In genomic region chr7:100990636-100991311, GRCm38 (mm10) we compare ENCODE assay signal across 10 mouse cellular contexts. TPM values are rescaled to one million over a fixed set of nuclear protein-coding genes. Genes with fewer than 3 reads are reported as not detected.
A peak's percentile ranks its signal among the peaks of the same experiment; 100 is the strongest.
DNase-seq lines count a peak whose midpoint lies in the region; ATAC-seq lines count a peak whose summit lies in the region.
"Had no signal": no experiment of that assay in that cellular context is flagged by ENCODE, and none has a peak within 500 bp of the region (broad histone marks: within the 10 kb centered on the region; RNA-seq: fewer than 3 reads in every experiment).

No protein-coding gene starts in this region.

- no peak overlapping the region for H3K4me2 ChIP-seq in kidney, embryonic 15.5 days
- no peak overlapping the region for H3K4me2 ChIP-seq in stomach, embryonic 16.5 days (ENCODE audit: low read depth, low read length)

- 53% methylated on average over 9 of the region's 9 CpGs for WGBS in kidney, embryonic 15.5 days
- 68% methylated on average over 9 of the region's 9 CpGs for WGBS in stomach, embryonic 16.5 days

- intact Hi-C loops in left cerebral cortex, postnatal 4 days (cut with DNase I), result loop anchor here (5.0 kb wide), 1 partner anchor 62 kb away; no protein-coding TSS in a partner anchor

- no peak overlapping the region for H3K9ac ChIP-seq in kidney, embryonic 15.5 days
- H3K9ac ChIP-seq in stomach, embryonic 16.5 days (ENCODE audit: low read length), result no peak overlapping the region

- no peaks in the 10 kb centered on the region for H3K36me3 ChIP-seq in megakaryocyte, embryonic 14.5 days (replicated peaks; ENCODE audit: low read length)
- no peaks in the 10 kb centered on the region for H3K36me3 ChIP-seq in kidney, embryonic 15.5 days
- no peaks in the 10 kb centered on the region for H3K36me3 ChIP-seq in stomach, embryonic 16.5 days (ENCODE audit: control insufficient read depth, insufficient read depth, low read length)

- no peaks in the 10 kb centered on the region for H3K9me3 ChIP-seq in megakaryocyte, embryonic 14.5 days
- H3K9me3 ChIP-seq in kidney, embryonic 15.5 days (replicated peaks), result no peaks in the 10 kb centered on the region
- no peaks in the 10 kb centered on the region for H3K9me3 ChIP-seq in stomach, embryonic 16.5 days (replicated peaks; ENCODE audit: control insufficient read depth, low read length)

- H3K4me1 ChIP-seq in megakaryocyte, embryonic 14.5 days, result peaks cover 41% of the 10 kb centered on the region
- peaks cover 21% of the 10 kb centered on the region for H3K4me1 ChIP-seq in kidney, embryonic 15.5 days
- H3K4me1 ChIP-seq in stomach, embryonic 16.5 days (ENCODE audit: control insufficient read depth, insufficient read depth, low read length), result 0 out of 2 replicates have a peak, but pooled peaks cover 6% of the 10 kb centered on the region

- ATAC-seq in megakaryocyte, adult 5-6 weeks (ENCODE audit: poor library complexity, severe bottlenecking), result no peak
- peak; percentile 50; the same call in 1 of the 2 replicates for ATAC-seq in kidney, embryonic 15.5 days (replicated peaks; ENCODE audit: low FRiP score)
- no peak for ATAC-seq in stomach, embryonic 16.5 days (ENCODE audit: insufficient read depth, low FRiP score)
- ATAC-seq in cerebellum, adult (ENCODE audit: insufficient number of reproducible peaks, low FRiP score, low TSS enrichment), result no peak

- peak; percentile 71 for DNase-seq in gastrocnemius, postnatal 25 days
- no peak for DNase-seq in right cerebral cortex, adult 18-20 months
- no peak for DNase-seq in left cerebral cortex, postnatal 4 days
- DNase-seq: layer of hippocampus, postnatal 36 days had no signal

- peak overlapping the region; percentile 57 for H3K27ac ChIP-seq in kidney, embryonic 15.5 days
- peak overlapping the region; percentile 33; the same call in 1 of the 2 replicates for H3K27ac ChIP-seq in stomach, embryonic 16.5 days (ENCODE audit: low read length)

- peak overlapping the region; percentile 62 for H3K4me3 ChIP-seq in megakaryocyte, embryonic 14.5 days (replicated peaks)
- H3K4me3 ChIP-seq in kidney, embryonic 15.5 days (replicated peaks), result no peak overlapping the region
- no peak overlapping the region for H3K4me3 ChIP-seq in stomach, embryonic 16.5 days (replicated peaks; ENCODE audit: low read length)

- peaks cover 72% of the 10 kb centered on the region for H3K27me3 ChIP-seq in megakaryocyte, embryonic 14.5 days (replicated peaks)
- H3K27me3 ChIP-seq in kidney, embryonic 15.5 days, result 0 out of 2 replicates have a peak, but pooled peaks cover 3% of the 10 kb centered on the region
- no peaks in the 10 kb centered on the region for H3K27me3 ChIP-seq in stomach, embryonic 16.5 days (ENCODE audit: control insufficient read depth, insufficient read depth, low read length)

RNA-seq across cellular contexts. Expression of gene P2ry6, which starts 16.3 kb away (rescaled TPM):
- polyA plus RNA-seq in megakaryocyte, embryonic 14.5 days (2012; ENCODE audit: insufficient read depth, low replicate concordance), result 7.0 and 20.0 TPM in 2 replicates
- total RNA-seq in megakaryocyte, adult 5-6 weeks (2015), result 32.8 and 34.2 TPM in 2 replicates
- 12.0 and 12.9 TPM in 2 replicates for total RNA-seq in megakaryocyte, adult 5-6 weeks (2017)
- total RNA-seq in gastrocnemius, postnatal 25 days (2021), result 1 to 10 TPM; 1.4 to 1.9 TPM
- polyA plus RNA-seq in kidney, embryonic 15.5 days (2015; fragmentation: Nextera tagmentation; extraction: Ambion mirVana), result 5.2 TPM in 2 replicates
- polyA plus RNA-seq in stomach, embryonic 16.5 days (2015; fragmentation: Nextera tagmentation; extraction: Ambion mirVana), result 7.9 and 8.6 TPM in 2 replicates
- total RNA-seq in left cerebral cortex, postnatal 4 days (2021), result 1 to 10 TPM; 2.0 to 2.5 TPM

RNA-seq across cellular contexts. Expression of gene P2ry2, which starts 21.9 kb away (rescaled TPM):
- 2.4 TPM in 1 of 2 replicates, not detected in the other for polyA plus RNA-seq in megakaryocyte, embryonic 14.5 days (2012; ENCODE audit: insufficient read depth, low replicate concordance)
- 1.6 and 2.1 TPM in 2 replicates for total RNA-seq in megakaryocyte, adult 5-6 weeks (2015)
- total RNA-seq in megakaryocyte, adult 5-6 weeks (2017), result 3.6 and 3.7 TPM in 2 replicates
- 10 to 100 TPM; 34.3 to 43.7 TPM for total RNA-seq in gastrocnemius, postnatal 25 days (2021)
- 1.1 and 1.5 TPM in 2 replicates for polyA plus RNA-seq in kidney, embryonic 15.5 days (2015; fragmentation: Nextera tagmentation; extraction: Ambion mirVana)
- 8.5 and 12.0 TPM in 2 replicates for polyA plus RNA-seq in stomach, embryonic 16.5 days (2015; fragmentation: Nextera tagmentation; extraction: Ambion mirVana)
- total RNA-seq in left cerebral cortex, postnatal 4 days (2021), result 1 to 10 TPM; 1.2 to 1.3 TPM
- polyA plus RNA-seq: neural tube, embryonic 14.5 days had no signal

RNA-seq across cellular contexts. Expression of gene Arhgef17, which starts 58.9 kb away (rescaled TPM):
- polyA plus RNA-seq in megakaryocyte, embryonic 14.5 days (2012; ENCODE audit: insufficient read depth, low replicate concordance), result 1.3 TPM in 2 replicates
- 0.09 and 0.21 TPM in 2 replicates for total RNA-seq in megakaryocyte, adult 5-6 weeks (2015)
- 0.12 TPM in 1 of 2 replicates, not detected in the other for total RNA-seq in megakaryocyte, adult 5-6 weeks (2017)
- 10 to 100 TPM; 16.4 to 20.8 TPM for total RNA-seq in gastrocnemius, postnatal 25 days (2021)
- 9.1 and 12.2 TPM in 2 replicates for polyA plus RNA-seq in kidney, embryonic 15.5 days (2015; fragmentation: Nextera tagmentation; extraction: Ambion mirVana)
- polyA plus RNA-seq in stomach, embryonic 16.5 days (2015; fragmentation: Nextera tagmentation; extraction: Ambion mirVana), result 7.3 and 7.4 TPM in 2 replicates
- total RNA-seq in left cerebral cortex, postnatal 4 days (2021), result 10 to 100 TPM; 44.2 to 45.3 TPM

Comparison
In these comparisons a context has a peak if more than half of its experiments do, and no peak if none do; other contexts are left out.
1. RNA of gene P2ry2, which starts 21.9 kb away (total RNA-seq): 34.3 to 43.7 TPM in gastrocnemius, postnatal 25 days; 1.6 to 3.7 TPM in megakaryocyte, adult 5-6 weeks and 1.2 to 1.3 TPM in left cerebral cortex, postnatal 4 days; every median in the first group is over 4 times any median in the second.
2. RNA of gene Arhgef17, which starts 58.9 kb away (total RNA-seq): 44.2 to 45.3 TPM in left cerebral cortex, postnatal 4 days and 16.4 to 20.8 TPM in gastrocnemius, postnatal 25 days; 0.09 to 0.21 TPM in megakaryocyte, adult 5-6 weeks; every median in the first group is over 10 times any median in the second.